Mouse (Mus musculus) embryonic facial prominence, embryonic 13.5 days (tissue): ENCODE data around the gene Mucl2. TPM values are rescaled to one million over a fixed set of nuclear protein-coding genes. Genes with fewer than 3 reads are reported as not detected.
"Not testable (repeated sequence)": the region's sequence is repeated elsewhere in the genome, so short reads cannot be mapped to it uniquely, and the experiment has no call there.

ENCODE experiments used
- ATAC-seq: fragments of 200-750 bp; cut with Nextera tagmentation; 2 replicates; pipeline ENCODE4 v1.8.0; 2017; ENCODE audit warnings: low read depth; ENCODE audit not compliant: insufficient number of reproducible peaks, insufficient read depth, low FRiP score, low TSS enrichment
- H3K27ac ChIP-seq: fragments of 300-500 bp; sonication (generic); 2 replicates; pipeline ENCODE4 v1.5.1; 2015; ENCODE audit warnings: moderate library complexity, mild to moderate bottlenecking, inconsistent platforms
- H3K27me3 ChIP-seq: fragments of 300-500 bp; sonication (generic); 2 replicates; pipeline ENCODE4 v1.6.1; 2015; ENCODE audit warnings: mild to moderate bottlenecking, inconsistent platforms
- H3K36me3 ChIP-seq: fragments of 300-500 bp; sonication (generic); 2 replicates; pipeline ENCODE4 v1.6.1; 2015; ENCODE audit warnings: mild to moderate bottlenecking, inconsistent platforms
- H3K4me1 ChIP-seq: fragments of 300-500 bp; sonication (generic); 2 replicates; pipeline ENCODE4 v1.6.1; 2015; ENCODE audit warnings: inconsistent platforms
- H3K4me2 ChIP-seq: fragments of 300-500 bp; sonication (generic); 2 replicates; pipeline ENCODE4 v1.6.1; 2015; ENCODE audit warnings: moderate library complexity, mild to moderate bottlenecking, inconsistent platforms
- H3K4me3 ChIP-seq: fragments of 300-500 bp; sonication (generic); 2 replicates; pipeline ENCODE4 v1.5.1; 2015; ENCODE audit warnings: mild to moderate bottlenecking, inconsistent platforms
- H3K9ac ChIP-seq: fragments of 300-500 bp; sonication (generic); 2 replicates; pipeline ENCODE4 v1.6.1; 2015; ENCODE audit warnings: mild to moderate bottlenecking, inconsistent platforms
- H3K9me3 ChIP-seq: fragments of 300-500 bp; sonication (generic); 2 replicates; pipeline ENCODE4 v1.6.1; 2016; ENCODE audit warnings: inconsistent platforms
- WGBS: fragments of 180-500 bp; shearing (Covaris S2); methylation state at CpG from one replicate; pipeline ENCODE4 v1.1.7; 2015; ENCODE audit warnings: mixed read lengths; 5-methylcytosine and 5-hydroxymethylcytosine counted together
- microRNA-seq: library from miRNA; unstranded; fragments of <30 nt; microRNA quantifications from one replicate; pipeline ENCODE4, GENCODE M21; 2016
- polyA plus RNA-seq: library from polyadenylated mRNA; unstranded; fragments of >200 nt; fragmentation: Nextera tagmentation; extraction: Ambion mirVana; gene quantifications from 2 replicates; pipeline ENCODE4 v1.2.1, GENCODE M21; 2015

The Mucl2 gene
- not detected in 2 replicates for polyA plus RNA-seq

GRCm38 (mm10) chr15:103899212-103899611 is at the start of gene Mucl2:
Mucl2 (minus strand) TSS chr15:103899312.
- no peak within 1 kb of the TSS for H3K4me3 ChIP-seq
- H3K9me3 ChIP-seq = no peaks in the 10 kb centered on the region
- H3K4me2 ChIP-seq = no peak within 1 kb of the TSS
- no peak for ATAC-seq
- no peak within 1 kb of the TSS for H3K27ac ChIP-seq
- H3K36me3 ChIP-seq = no peaks in the 10 kb centered on the region
- no peaks in the 10 kb centered on the region for H3K4me1 ChIP-seq
- H3K27me3 ChIP-seq = no peaks in the 10 kb centered on the region
- H3K9ac ChIP-seq = no peak within 1 kb of the TSS
- 81% methylated on average over 1 of the region's 1 CpGs for WGBS

- not testable (repeated sequence) for ATAC-seq, H3K4me1 ChIP-seq, H3K27me3 ChIP-seq, H3K9me3 ChIP-seq, H3K27ac ChIP-seq, H3K4me3 ChIP-seq, H3K4me2 ChIP-seq, H3K36me3 ChIP-seq, H3K9ac ChIP-seq
- 37% methylated on average over 1 of the region's 1 CpGs for WGBS
Measured at GRCm38 (mm10) chr15:103913061-103913460, 13.9 kb upstream of the Mucl2 start.

Small RNAs within 50 kb of the gene (microRNA-seq; reads per million reads assigned to microRNA genes)
- not detected for gene Gm22852

Other genes with a start within 250 kb of the Mucl2 start
- not detected in 2 replicates for gene Mucl1, start 143.8 kb downstream of the Mucl2 start, polyA plus RNA-seq